Mouse (Mus musculus): ENCODE measurements at regions not wholly inside any gene's neighbourhood (a gene's known extent, or its start where the extent isn't known, plus 50 kb on each side); places are given as distances from the start of the nearest gene placed in this dataset.
"Not testable (repeated sequence)": the region's sequence is repeated elsewhere in the genome, so short reads cannot be mapped to it uniquely, and the experiment has no call there.

GRCm38 (mm10) chrX:50597626-50598025, 169.3 kb upstream of the Olfr1324 start:
- TF ChIP-seq EP300 (IDR thresholded peaks at IDR 0.05; ENCODE audit: insufficient read depth, low read depth, low read length); CTCF (IDR thresholded peaks at IDR 0.05); POLR2A (IDR thresholded peaks at IDR 0.05; ENCODE audit: insufficient read depth, low read depth, low read length): not testable (repeated sequence)
